Comparison of ENCODE assay signal across 20 mouse cellular contexts in genomic region chr12:71052341-71052995, GRCm38 (mm10). TPM values are rescaled to one million over a fixed set of nuclear protein-coding genes. Genes with fewer than 3 reads are reported as not detected.
DNase-seq lines count a peak whose midpoint lies in the region; ATAC-seq and TF ChIP-seq lines count a peak whose summit lies in the region.
"Had no signal": no experiment of that assay in that cellular context is flagged by ENCODE, and none has a peak within 500 bp of the region (broad histone marks: within the 10 kb centered on the region; RNA-seq: fewer than 3 reads in every experiment).

No protein-coding gene starts in this region.

- no peak overlapping the region for H3K9ac ChIP-seq in heart, postnatal 0 days (replicated peaks; ENCODE audit: low read depth, low read length)
- no peak overlapping the region for H3K9ac ChIP-seq in forebrain, embryonic 16.5 days (replicated peaks; ENCODE audit: low read depth, low read length)
- H3K9ac ChIP-seq: forebrain, embryonic 15.5 days; hindbrain, embryonic 13.5 days; liver, embryonic 15.5 days had no signal

- DNase-seq in cerebellum, postnatal 10 days, result peak; percentile 23 to 40
- DNase-seq in cerebellum, postnatal 4 days (ENCODE audit: low spot score in 2 of 2), result no peak
- peak; percentile 17 for DNase-seq in kidney, postnatal 10 days
- DNase-seq in kidney, adult 11 months, result no peak
- peak; percentile 20 for DNase-seq in MN1 (ENCODE audit: low spot score)
- DNase-seq in heart, postnatal 0 days (ENCODE audit: low spot score), result no peak
- DNase-seq in adrenal gland, postnatal 36 days, result no peak
- DNase-seq: adrenal gland, postnatal 25 days; B cell, adult 2 months; gastrocnemius, postnatal 36 days; kidney, adult 18-20 months; lung, postnatal 4 days; thymus, adult 18-20 months had no signal

- peaks cover 19% of the 10 kb centered on the region; the same call in 1 of the 2 replicates for H3K4me1 ChIP-seq in heart, postnatal 0 days (ENCODE audit: control insufficient read depth, insufficient read depth)
- peaks cover 19% of the 10 kb centered on the region for H3K4me1 ChIP-seq in forebrain, embryonic 16.5 days (replicated peaks; ENCODE audit: control insufficient read depth, insufficient read depth, low read length)

- no peaks in the 10 kb centered on the region for H3K27me3 ChIP-seq in heart, postnatal 0 days (ENCODE audit: control insufficient read depth, insufficient read depth, low read length)
- no peaks in the 10 kb centered on the region for H3K27me3 ChIP-seq in forebrain, embryonic 16.5 days (replicated peaks; ENCODE audit: control insufficient read depth, insufficient read depth, low read length)
- H3K27me3 ChIP-seq: forebrain, embryonic 15.5 days; hindbrain, embryonic 13.5 days; liver, embryonic 15.5 days had no signal

- TF ChIP-seq CTCF in heart, postnatal 0 days (IDR thresholded peaks at IDR 0.05; ENCODE audit: low read depth), result no peak

- TF ChIP-seq EP300 in heart, postnatal 0 days (IDR thresholded peaks at IDR 0.05; ENCODE audit: low read depth), result no peak

- 0 out of 2 replicates have a peak overlapping the region, but pooled peaks have one; percentile 30 for H3K27ac ChIP-seq in heart, postnatal 0 days (ENCODE audit: low read depth)
- no peak overlapping the region for H3K27ac ChIP-seq in forebrain, embryonic 16.5 days (ENCODE audit: low read length)
- H3K27ac ChIP-seq: forebrain, embryonic 15.5 days; hindbrain, embryonic 13.5 days; liver, embryonic 15.5 days had no signal

- H3K36me3 ChIP-seq in heart, postnatal 0 days (replicated peaks; ENCODE audit: control insufficient read depth, insufficient read depth, low read length), result peaks cover 12% of the 10 kb centered on the region; the same call in 1 of the 2 replicates
- no peaks in the 10 kb centered on the region for H3K36me3 ChIP-seq in forebrain, embryonic 16.5 days (ENCODE audit: control insufficient read depth, insufficient read depth)
- H3K36me3 ChIP-seq: forebrain, embryonic 15.5 days had no signal

- H3K4me3 ChIP-seq in heart, postnatal 0 days (ENCODE audit: low read depth, low read length), result no peak overlapping the region
- H3K4me3 ChIP-seq in forebrain, embryonic 16.5 days (replicated peaks; ENCODE audit: low read length), result no peak overlapping the region
- H3K4me3 ChIP-seq: forebrain, embryonic 15.5 days; hindbrain, embryonic 13.5 days; liver, embryonic 15.5 days had no signal

- no peak overlapping the region for H3K4me2 ChIP-seq in heart, postnatal 0 days (ENCODE audit: low read depth, low read length)
- H3K4me2 ChIP-seq in forebrain, embryonic 16.5 days (ENCODE audit: low read length), result no peak overlapping the region
- H3K4me2 ChIP-seq: forebrain, embryonic 15.5 days; hindbrain, embryonic 13.5 days; liver, embryonic 15.5 days had no signal

- ATAC-seq in heart, postnatal 0 days (ENCODE audit: insufficient read depth, low read depth), result peak; percentile 52; the same call in 1 of the 2 replicates
- ATAC-seq in forebrain, embryonic 16.5 days, result no peak
- ATAC-seq: forebrain, embryonic 15.5 days had no signal

- 31% methylated on average over 7 of the region's 7 CpGs for WGBS in heart, postnatal 0 days
- 89% methylated on average over 7 of the region's 7 CpGs for WGBS in forebrain, embryonic 16.5 days

- no peaks in the 10 kb centered on the region for H3K9me3 ChIP-seq in heart, postnatal 0 days (replicated peaks; ENCODE audit: control insufficient read depth, low read length)
- H3K9me3 ChIP-seq in forebrain, embryonic 16.5 days (ENCODE audit: control insufficient read depth, low read length), result no peaks in the 10 kb centered on the region
- H3K9me3 ChIP-seq: forebrain, embryonic 15.5 days; hindbrain, embryonic 13.5 days; liver, embryonic 15.5 days had no signal

RNA-seq across cellular contexts. Expression of gene Arid4a, which starts 36.7 kb away (rescaled TPM):
- 3.2 and 6.9 TPM in 2 replicates for total RNA-seq in heart, postnatal 0 days (2014; rRNA removed; ENCODE audit: low replicate concordance)
- 18.1 and 21.4 TPM in 2 replicates for polyA plus RNA-seq in heart, postnatal 0 days (2015; fragmentation: Nextera tagmentation; extraction: Ambion mirVana)
- 51.2 and 52.1 TPM in 2 replicates for polyA plus RNA-seq in forebrain, embryonic 16.5 days (2015; fragmentation: Nextera tagmentation; extraction: Ambion mirVana)
- total RNA-seq in adrenal gland, postnatal 36 days (2021), result 10 to 100 TPM; 21.2 to 22.3 TPM

RNA-seq across cellular contexts. Expression of gene Tomm20l, which starts 58.8 kb away (rescaled TPM):
- total RNA-seq in heart, postnatal 0 days (2014; rRNA removed; ENCODE audit: low replicate concordance), result not detected in 2 replicates
- 0.30 TPM in 1 of 2 replicates, not detected in the other for polyA plus RNA-seq in heart, postnatal 0 days (2015; fragmentation: Nextera tagmentation; extraction: Ambion mirVana)
- not detected in 2 replicates for polyA plus RNA-seq in forebrain, embryonic 16.5 days (2015; fragmentation: Nextera tagmentation; extraction: Ambion mirVana)
- total RNA-seq in adrenal gland, postnatal 36 days (2021), result 10 to 100 TPM in 1 of 2 experiments, 1 to 10 TPM in 1; 3.7 to 12.3 TPM
- total RNA-seq: ES-E14; gastrocnemius, postnatal 36 days; layer of hippocampus, adult 18-20 months had no signal
- polyA plus RNA-seq: forebrain, embryonic 15.5 days; hindbrain, embryonic 13.5 days; liver, embryonic 15.5 days; midbrain, embryonic 14.5 days had no signal

Comparison
In these comparisons a context has a peak if more than half of its experiments do, and no peak if none do; other contexts are left out.
1. DNase-seq: peak in cerebellum, postnatal 10 days (2 of 2), kidney, postnatal 10 days (single experiment) and MN1 (single experiment); none in cerebellum, postnatal 4 days (0 of 2), kidney, adult 11 months (single experiment), heart, postnatal 0 days (single experiment) and adrenal gland, postnatal 36 days (0 of 2).